Mouse (Mus musculus) induced T-regulatory cell, adult 2 months (primary cell): Measurements from ENCODE around the gene Casd1.

Source experiments
- DNase-seq: peaks from one replicate; pipeline ENCODE4 v3.0.0-alpha.2; 2012; ENCODE audit warnings: low read depth

Casd1 gene

DNA sequence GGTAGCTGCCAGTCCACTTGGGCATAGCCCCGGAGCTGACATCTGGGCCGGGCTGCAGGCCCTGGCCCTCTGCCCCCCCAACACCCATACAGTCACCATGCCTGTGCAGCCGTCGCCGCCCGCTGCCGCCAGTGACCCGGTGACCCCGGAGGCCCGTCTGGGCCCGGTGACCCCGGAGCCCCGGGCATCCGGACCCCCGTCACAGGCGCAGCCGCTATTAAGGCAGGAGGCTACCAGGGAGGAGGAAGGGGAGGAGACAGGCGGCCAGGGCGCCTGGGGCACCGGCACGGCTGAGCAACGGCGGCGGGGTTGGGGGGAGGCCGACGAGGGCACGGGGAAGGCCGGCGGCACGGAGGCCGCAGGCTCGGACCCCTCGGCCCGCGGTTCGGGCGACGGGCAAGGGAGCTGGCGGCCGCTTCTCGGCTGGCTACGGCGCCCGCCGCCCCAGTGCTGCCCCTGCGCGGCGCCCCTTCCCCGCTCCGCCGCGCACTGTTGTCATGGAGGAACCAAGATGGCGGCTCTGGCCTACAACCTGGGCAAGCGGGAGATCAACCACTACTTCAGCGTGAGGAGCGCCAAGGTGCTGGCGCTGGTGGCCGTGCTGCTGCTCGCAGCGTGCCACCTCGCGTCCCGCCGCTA is at the start of gene Casd1:
Casd1 (plus strand) TSS at position 182 of the 639 bp plus-strand sequence.
- peak; percentile 72 for DNase-seq

GRCm38 (mm10) chr6:4555366-4555765 is 45.3 kb upstream of the Casd1 start:
- no peak for DNase-seq

GRCm38 (mm10) chr6:4557086-4557485 is 43.6 kb upstream of the Casd1 start:
- DNase-seq: no peak

DNA sequence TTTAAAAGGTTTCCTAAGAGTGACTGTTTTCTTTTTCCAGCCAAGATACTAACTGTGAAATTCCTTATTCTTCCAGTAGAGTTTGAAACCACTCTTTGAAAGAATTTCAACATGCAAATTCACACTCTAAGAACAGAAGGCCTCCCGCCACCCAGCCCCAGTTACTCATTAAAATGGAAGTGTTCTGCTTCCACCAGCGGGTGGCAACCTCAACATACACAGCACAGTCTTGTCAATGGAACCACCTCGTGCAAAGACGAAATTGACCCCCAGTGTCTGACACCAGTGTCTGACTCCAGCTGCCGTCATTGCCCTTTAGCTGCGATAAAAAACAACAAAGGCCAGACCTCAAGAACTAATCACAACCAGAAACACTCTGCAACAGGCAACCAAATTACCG is 43.0 kb upstream of the Casd1 start:
- DNase-seq: peak; percentile 6

DNA sequence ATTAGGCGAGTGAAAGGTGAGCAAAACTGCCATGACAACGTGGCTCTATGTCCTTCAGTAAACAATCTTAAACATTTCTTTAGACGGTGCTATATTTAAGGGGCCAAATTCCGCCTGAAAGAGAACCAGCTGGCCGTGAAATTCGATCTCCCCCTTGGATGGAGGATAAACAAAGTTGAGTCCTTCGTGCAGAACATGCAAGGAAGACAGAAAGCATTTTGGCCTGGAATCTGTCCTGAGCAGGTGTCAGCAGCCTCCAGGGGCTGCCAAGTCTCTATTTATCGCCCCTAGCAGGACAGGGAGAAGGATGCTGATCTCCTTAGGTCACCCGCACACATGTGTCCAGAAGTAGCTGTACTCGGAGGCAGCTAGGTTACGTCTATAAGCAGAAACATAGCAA is 39.5 kb upstream of the Casd1 start:
- no peak for DNase-seq

DNA sequence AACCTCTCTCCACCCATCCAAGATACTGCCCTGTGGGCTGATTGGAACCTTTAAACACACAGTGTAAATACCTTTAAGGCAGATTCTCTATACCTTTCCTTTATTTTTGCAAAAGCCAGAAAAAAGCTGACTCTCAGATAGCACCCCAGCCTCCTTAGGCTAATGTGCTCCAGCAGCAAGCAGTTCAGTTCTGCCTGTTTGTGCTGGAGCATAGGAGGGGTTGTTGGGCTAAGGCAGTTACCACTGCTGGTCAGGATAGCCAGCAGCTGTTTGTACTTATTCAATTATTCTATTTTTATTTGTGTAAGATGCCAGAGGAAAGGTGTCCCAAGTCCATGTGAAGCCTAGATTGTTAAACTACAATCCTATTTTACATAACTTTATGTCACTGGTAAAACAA is 39.0 kb upstream of the Casd1 start:
- DNase-seq: no peak

GRCm38 (mm10) chr6:4562401-4562800 is 38.2 kb upstream of the Casd1 start:
- no peak for DNase-seq

- no peak for DNase-seq
These were observed 37.2 kb upstream of the Casd1 start for GRCm38 (mm10) chr6:4563477-4563876.

DNA sequence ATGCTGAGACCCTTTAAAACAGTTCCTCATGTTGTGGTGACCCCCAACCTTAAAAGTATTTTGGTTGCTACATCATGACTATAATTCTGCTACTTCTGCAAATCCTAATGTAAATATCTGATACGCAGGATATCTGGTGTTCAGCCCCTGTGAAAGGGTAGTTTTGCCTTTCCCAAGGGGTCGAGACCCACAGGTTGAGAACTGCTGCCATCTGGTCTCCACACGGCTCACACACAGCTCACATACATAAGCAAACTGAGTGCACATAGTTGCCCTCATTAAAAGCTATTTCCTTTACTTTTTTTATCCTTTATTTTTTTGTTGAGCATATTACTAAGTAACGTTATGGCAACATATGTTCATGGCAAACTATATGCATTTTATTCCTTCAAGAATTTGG is 30.2 kb upstream of the Casd1 start:
- no peak for DNase-seq

GRCm38 (mm10) chr6:4577756-4578155 is 22.9 kb upstream of the Casd1 start:
- no peak for DNase-seq

DNA sequence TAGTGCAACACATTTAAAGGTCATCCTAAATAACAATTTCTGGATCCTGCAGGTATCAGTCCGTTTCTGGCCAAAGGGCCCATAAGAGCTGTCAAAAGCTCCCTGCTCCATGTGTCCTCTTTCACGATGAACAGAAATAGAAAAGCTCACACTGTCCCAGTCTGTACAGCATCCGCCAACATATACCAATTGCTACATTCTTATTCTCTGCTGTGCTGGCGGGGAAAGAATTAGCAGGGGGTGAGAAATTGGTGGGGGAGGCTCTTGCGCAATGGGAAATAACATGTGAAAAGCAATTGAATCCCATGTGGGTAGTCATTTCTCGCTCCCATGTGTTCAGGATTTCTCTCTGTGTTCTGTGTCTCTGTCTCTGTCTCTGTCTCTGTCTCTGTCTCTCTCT is 22.3 kb upstream of the Casd1 start:
- DNase-seq: no peak

- no peak for DNase-seq
These were observed 21.0 kb upstream of the Casd1 start for GRCm38 (mm10) chr6:4579620-4580019.

- no peak for DNase-seq
These were observed 17.2 kb upstream of the Casd1 start for GRCm38 (mm10) chr6:4583485-4583884.

- DNase-seq: no peak
These were observed 12.7 kb upstream of the Casd1 start for GRCm38 (mm10) chr6:4587946-4588345.

GRCm38 (mm10) chr6:4588722-4589121 is 11.9 kb upstream of the Casd1 start:
- DNase-seq: no peak

DNA sequence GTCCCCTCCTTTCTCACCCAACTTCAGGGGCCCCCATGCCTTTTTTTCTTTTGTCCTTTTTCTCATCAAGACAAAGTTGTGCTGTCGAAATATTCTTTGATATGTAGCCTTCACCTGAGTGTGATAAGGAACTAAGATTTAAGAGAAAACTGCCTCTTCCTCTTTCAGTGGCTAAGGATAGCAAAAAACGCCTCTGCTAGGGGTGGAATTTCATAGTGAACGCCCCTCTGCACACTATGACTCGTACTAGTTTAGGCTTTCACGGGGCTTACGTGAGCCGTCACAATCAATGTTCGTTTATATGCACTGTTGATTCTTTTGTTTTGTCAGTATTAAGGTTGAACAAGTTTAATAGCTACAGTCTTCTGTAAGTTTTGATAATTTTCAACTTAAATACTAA is 10.6 kb upstream of the Casd1 start:
- DNase-seq: no peak

- DNase-seq: no peak
These were observed 2.9 kb upstream of the Casd1 start for GRCm38 (mm10) chr6:4597711-4598110.

DNA sequence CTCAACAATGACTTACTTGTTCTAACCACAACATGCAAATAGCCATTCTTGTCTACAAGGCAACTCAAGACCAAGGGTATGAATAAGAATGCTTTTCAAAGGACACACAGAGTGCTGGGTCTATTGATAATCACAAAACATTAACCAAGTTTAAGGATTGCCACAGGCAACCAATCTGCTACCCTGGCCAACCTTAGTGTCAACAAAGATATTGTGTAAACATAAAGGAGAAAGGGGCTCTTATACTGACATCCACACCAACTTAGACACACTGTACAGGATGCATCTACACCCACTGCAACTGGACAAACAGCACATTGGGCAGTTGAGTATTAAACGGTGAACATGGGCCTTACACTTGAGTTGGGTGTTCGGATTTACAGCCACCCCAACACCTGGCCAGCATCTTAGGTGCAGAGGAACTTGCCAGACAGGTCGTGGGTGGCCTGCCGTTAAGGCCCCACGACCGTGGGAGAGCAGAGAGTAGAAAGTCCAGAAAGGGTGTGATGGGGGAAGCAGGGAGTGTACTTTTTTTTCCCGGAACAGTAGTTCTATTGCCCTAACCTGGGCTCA is 468 bp upstream of the Casd1 start:
- DNase-seq: no peak

- peak; percentile 50 for DNase-seq
These were observed 775 bp downstream of the Casd1 start for GRCm38 (mm10) chr6:4601297-4601931.

DNA sequence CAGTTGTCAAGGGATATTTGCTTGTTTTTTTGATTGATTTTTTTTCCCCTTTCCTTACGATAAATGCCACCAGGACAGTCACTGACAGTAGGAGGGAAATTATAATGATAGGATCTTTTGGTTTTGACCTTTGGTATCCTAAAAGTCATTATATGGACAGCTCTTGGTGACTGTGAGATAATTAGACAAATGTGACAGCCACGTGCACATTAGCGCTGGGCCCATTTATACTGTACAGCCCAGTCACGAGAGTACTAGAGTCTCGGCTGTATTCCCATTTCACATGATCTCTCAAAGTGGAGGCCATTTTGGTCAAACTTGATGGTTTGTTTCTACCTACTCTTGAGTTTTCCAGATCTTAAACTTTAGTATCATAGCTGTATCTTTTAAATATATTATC is 1.4 kb downstream of the Casd1 start:
- no peak for DNase-seq

DNA sequence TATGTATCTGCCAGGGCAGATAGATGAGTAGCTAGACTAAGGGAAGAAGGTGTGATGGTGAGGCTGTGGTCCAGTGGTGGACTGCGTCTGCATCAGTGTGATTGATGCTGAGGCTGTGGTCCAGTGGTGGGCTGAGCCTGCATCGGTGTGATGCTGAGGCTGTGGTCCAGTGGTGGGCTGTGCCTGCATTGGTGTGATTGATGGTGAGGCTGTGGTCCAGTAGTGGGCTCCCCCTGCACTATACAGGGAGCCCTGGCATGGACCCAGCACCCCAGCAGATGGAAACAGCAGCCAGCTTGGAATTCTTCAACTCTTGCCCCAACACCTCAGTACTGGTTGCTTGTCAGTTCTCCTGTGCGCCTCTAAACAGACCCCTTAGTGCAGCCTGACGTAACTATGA is 5.8 kb downstream of the Casd1 start:
- no peak for DNase-seq

DNA sequence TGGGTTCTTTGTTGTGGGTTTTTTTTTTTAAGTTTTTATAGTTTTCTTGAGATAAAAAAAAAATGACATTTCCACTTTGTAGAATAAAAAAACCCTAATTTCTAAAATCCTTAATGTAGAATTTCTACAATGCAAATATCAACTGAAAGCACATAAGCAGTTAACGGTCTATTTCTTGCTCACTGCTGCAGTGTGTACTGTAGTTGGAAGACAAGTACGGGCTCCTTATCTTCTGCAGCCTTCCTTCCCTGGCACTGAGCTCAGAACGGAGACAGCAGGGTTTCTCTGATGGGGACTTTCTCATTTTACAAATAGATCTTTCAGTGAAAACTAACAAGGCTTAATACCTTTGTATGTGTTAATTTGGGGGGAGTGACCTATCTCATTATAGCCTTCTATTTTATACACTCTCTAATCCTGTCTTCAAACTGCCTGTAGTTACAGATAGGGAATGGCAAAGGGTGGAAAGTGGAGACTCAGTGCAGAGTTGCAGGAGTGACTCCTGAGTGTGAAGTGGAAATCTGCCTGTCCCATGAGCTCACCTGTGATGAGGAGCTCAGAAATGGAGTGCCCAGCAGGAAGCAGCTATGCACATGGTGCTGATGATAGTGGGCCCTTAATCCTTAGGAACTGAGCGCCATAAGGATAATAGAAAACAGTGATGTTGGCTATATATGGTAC is 9.7 kb downstream of the Casd1 start:
- DNase-seq: no peak

DNA sequence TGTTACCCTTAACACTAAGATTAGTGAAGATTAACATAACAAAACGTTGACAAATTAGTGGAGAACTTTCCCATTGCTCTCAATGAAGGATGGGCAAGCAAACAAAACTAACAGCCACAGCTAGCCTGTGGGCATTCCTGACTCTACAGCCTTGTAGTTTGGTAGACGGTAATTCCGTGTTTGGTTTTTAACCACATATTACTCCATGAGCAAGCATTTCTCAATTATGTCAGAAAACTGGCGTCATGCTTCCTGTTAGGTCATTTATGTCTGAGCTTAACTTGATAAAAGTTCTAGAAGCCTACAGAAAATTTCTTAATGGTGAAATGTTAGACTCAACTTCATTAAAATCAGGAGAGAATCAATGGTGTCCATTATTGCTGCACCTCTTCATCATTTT is 11.2 kb downstream of the Casd1 start:
- no peak for DNase-seq
